Mouse (Mus musculus) heart, embryonic 11.5 days (tissue): ENCODE data around the gene Casp7. TPM values are rescaled to one million over a fixed set of nuclear protein-coding genes. Genes with fewer than 3 reads are reported as not detected.

Experiments
- ATAC-seq: fragments of 200-750 bp; cut with Nextera tagmentation; replicated peaks from 2 replicates; pipeline ENCODE4 v1.8.0; 2017; ENCODE audit warnings: moderate library complexity; ENCODE audit not compliant: insufficient number of reproducible peaks, low FRiP score, low TSS enrichment
- H3K27ac ChIP-seq: fragments of 300-500 bp; sonication (generic); 2 replicates; pipeline ENCODE4 v1.5.1; 2014; ENCODE audit warnings: mild to moderate bottlenecking, low read depth, low read length
- H3K27me3 ChIP-seq: fragments of 300-500 bp; sonication (generic); 2 replicates; pipeline ENCODE4 v1.6.1; 2014; ENCODE audit warnings: mild to moderate bottlenecking, low read length, mixed read lengths; ENCODE audit not compliant: control insufficient read depth, insufficient read depth
- H3K36me3 ChIP-seq: fragments of 300-500 bp; sonication (generic); 2 replicates; pipeline ENCODE4 v1.6.1; 2014; ENCODE audit warnings: mild to moderate bottlenecking, low read length, moderate library complexity, mixed read lengths; ENCODE audit not compliant: control insufficient read depth, insufficient read depth
- H3K4me1 ChIP-seq: fragments of 300-500 bp; sonication (generic); 2 replicates; pipeline ENCODE4 v1.6.1; 2014; ENCODE audit warnings: low read length; ENCODE audit not compliant: control insufficient read depth, insufficient read depth
- H3K4me2 ChIP-seq: fragments of 300-500 bp; sonication (generic); 2 replicates; pipeline ENCODE4 v1.6.1; 2014; ENCODE audit warnings: mild to moderate bottlenecking, moderate library complexity
- H3K4me3 ChIP-seq: fragments of 300-500 bp; sonication (generic); 2 replicates; pipeline ENCODE4 v1.5.1; 2014; ENCODE audit warnings: low read depth, low read length
- H3K9ac ChIP-seq: fragments of 300-500 bp; sonication (generic); 2 replicates; pipeline ENCODE4 v1.6.1; 2014; ENCODE audit warnings: mild to moderate bottlenecking, low read depth, low read length, moderate library complexity
- H3K9me3 ChIP-seq: fragments of 300-500 bp; sonication (generic); replicated peaks from 2 replicates; pipeline ENCODE4 v1.6.1; 2016; ENCODE audit warnings: low read length; ENCODE audit not compliant: control insufficient read depth
- WGBS: fragments of 180-500 bp; shearing (Covaris S2); extraction: QIAGEN DNeasy Blood & Tissue Kit; methylation state at CpG from one replicate; pipeline ENCODE4 v1.1.7; 2014; ENCODE audit not compliant: insufficient replicate concordance; 5-methylcytosine and 5-hydroxymethylcytosine counted together
- polyA plus RNA-seq: library from polyadenylated mRNA; unstranded; fragments of >200 nt; fragmentation: Nextera tagmentation; extraction: Ambion mirVana; gene quantifications from 2 replicates; pipeline ENCODE4 v1.2.1, GENCODE M21; 2014

The Casp7 gene
- polyA plus RNA-seq, 1 experiment from 2014 or later, result 27.3 TPM

DNA sequence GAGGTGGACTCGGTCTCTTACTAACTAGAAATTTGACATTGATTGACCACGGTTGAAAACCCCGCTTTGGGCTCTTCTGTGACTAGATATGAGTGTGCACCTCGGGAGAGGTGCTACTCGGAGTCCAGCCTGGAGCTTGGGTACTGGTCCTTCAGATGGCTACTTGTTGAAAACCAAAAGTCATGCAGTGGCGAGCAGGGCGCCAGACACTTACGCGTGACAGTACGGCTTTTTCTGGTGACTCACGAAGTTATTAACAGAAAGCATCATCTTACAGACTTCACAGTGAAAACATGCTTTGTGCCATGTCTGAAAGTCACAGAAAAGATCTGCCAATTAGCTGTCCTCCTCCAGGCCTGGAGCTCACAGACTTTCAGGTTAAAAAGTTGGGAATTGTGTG, 7.8 kb upstream of the Casp7 start:
- H3K4me3 ChIP-seq, result peak overlapping the region; percentile 33
- H3K27ac ChIP-seq, result peak overlapping the region; percentile 54; the same call in 1 of the 2 replicates
- no peak for ATAC-seq
- H3K4me2 ChIP-seq, result peak overlapping the region; percentile 54
- peaks cover 13% of the 10 kb centered on the region for H3K4me1 ChIP-seq
- no peaks in the 10 kb centered on the region for H3K9me3 ChIP-seq
- 81% methylated on average over 11 of the region's 11 CpGs for WGBS
- no peaks in the 10 kb centered on the region for H3K36me3 ChIP-seq
- no peaks in the 10 kb centered on the region for H3K27me3 ChIP-seq
- 0 out of 2 replicates have a peak overlapping the region, but pooled peaks have one; percentile 18 for H3K9ac ChIP-seq

DNA sequence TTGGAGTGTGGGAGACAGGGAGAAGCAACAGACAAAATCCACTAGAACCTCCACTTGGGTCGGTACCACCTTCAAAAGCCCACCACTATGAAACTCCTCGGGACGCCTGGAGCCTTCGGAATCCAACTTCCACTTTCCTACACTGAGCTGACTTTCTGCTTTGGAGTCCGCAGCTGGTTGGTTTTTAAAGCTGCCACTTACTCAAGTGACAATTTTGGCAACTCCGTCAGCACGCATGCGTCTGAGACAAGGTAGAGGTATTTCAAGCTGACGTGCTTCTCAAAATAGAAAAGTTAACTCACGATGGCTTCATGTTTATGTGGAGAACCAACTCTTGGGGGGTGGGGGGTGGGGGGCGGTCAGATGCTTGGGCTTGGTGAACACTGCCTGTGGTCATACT, 7.0 kb upstream of the Casp7 start, which contains the start of gene Nrap:
TSS of gene Nrap (minus strand) at position 159 of the 400 bp plus-strand sequence.
- no peaks in the 10 kb centered on the region for H3K36me3 ChIP-seq
- WGBS, result 59% methylated on average over 11 of the region's 11 CpGs
- H3K27ac ChIP-seq, result peak within 1 kb of the TSS; percentile 54
- H3K9me3 ChIP-seq, result no peaks in the 10 kb centered on the region
- no peaks in the 10 kb centered on the region for H3K27me3 ChIP-seq
- H3K9ac ChIP-seq, result 0 out of 2 replicates have a peak within 1 kb of the TSS, but pooled peaks have one; percentile 18
- peak within 1 kb of the TSS; percentile 54 for H3K4me2 ChIP-seq
- H3K4me3 ChIP-seq, result peak within 1 kb of the TSS; percentile 33
- H3K4me1 ChIP-seq, result peaks cover 13% of the 10 kb centered on the region
- no peak for ATAC-seq

DNA sequence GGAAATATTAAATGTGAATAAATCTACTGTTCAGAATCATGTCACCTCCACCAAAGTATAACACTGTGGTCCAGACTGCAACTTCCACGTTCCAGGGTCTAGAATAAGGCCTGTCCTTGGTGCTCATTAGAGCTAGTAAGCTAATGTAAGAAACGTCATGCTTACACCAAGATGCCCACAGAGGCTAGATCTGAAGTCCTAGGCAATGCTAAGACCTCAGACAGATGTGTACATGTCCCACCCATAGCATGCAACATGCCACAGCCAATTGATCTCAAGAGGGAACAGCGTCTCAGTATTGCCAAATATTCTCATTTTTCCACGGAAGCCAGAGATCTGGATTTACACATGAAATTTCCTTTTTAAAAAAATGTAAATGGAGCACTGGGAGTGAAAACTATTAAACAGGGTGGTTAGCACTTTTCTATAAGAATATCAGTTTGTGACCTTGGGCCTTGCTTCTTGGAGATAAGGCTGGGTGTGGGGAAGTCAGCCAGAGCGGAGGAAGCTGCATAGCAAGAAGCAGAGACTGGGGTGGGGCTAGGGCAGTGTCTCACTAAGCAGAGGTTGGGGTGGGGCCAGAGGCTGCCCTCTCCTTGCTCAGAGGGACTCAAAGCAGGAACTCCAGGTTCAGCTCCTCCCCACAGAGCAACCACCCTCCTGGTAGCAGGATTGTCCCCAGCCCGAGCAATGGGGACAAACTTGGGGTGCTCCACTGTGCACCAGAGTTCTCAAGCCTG, 5.5 kb upstream of the Casp7 start:
- H3K36me3 ChIP-seq, result no peaks in the 10 kb centered on the region
- peak overlapping the region; percentile 64; the same call in 1 of the 2 replicates for H3K27ac ChIP-seq
- 67% methylated on average over 6 of the region's 6 CpGs for WGBS
- no peak overlapping the region for H3K9ac ChIP-seq
- H3K9me3 ChIP-seq, result no peaks in the 10 kb centered on the region
- ATAC-seq, result peak; percentile 84
- no peak overlapping the region for H3K4me2 ChIP-seq
- no peaks in the 10 kb centered on the region for H3K27me3 ChIP-seq
- no peak overlapping the region for H3K4me3 ChIP-seq
- peaks cover 13% of the 10 kb centered on the region for H3K4me1 ChIP-seq

DNA sequence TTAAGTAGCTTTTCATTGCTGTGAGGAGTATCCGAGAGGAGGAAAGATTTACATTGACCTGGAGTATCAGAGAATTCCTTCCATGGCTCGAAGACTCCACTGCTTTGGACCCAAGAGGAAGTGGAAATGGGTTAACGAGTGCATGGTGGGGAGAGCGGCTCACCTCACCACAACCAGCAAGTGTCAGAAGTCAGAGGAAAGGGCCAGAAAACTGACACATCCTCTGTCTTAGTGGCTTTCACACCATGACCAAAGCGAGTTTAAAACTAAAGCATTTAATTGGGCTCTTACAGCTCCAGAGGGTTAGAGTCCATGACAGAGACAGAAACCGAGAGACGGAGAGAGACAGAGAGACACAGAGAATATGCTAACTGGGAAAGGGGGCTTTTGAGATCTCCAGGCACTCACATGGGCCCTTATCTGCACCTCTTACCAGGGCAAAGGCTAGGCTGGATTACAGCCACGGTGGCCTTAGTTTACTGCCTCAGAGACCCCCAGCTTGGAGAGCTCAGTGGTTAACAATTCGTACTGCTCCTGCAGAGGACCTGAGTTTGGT, 3.5 kb upstream of the Casp7 start:
- no peaks in the 10 kb centered on the region for H3K36me3 ChIP-seq
- no peak overlapping the region for H3K4me2 ChIP-seq
- H3K9ac ChIP-seq, result no peak overlapping the region
- H3K9me3 ChIP-seq, result no peaks in the 10 kb centered on the region
- H3K4me1 ChIP-seq, result peaks cover 21% of the 10 kb centered on the region
- WGBS, result 76% methylated on average over 9 of the region's 9 CpGs
- H3K4me3 ChIP-seq, result no peak overlapping the region
- H3K27me3 ChIP-seq, result no peaks in the 10 kb centered on the region
- H3K27ac ChIP-seq, result no peak overlapping the region
- ATAC-seq, result no peak

DNA sequence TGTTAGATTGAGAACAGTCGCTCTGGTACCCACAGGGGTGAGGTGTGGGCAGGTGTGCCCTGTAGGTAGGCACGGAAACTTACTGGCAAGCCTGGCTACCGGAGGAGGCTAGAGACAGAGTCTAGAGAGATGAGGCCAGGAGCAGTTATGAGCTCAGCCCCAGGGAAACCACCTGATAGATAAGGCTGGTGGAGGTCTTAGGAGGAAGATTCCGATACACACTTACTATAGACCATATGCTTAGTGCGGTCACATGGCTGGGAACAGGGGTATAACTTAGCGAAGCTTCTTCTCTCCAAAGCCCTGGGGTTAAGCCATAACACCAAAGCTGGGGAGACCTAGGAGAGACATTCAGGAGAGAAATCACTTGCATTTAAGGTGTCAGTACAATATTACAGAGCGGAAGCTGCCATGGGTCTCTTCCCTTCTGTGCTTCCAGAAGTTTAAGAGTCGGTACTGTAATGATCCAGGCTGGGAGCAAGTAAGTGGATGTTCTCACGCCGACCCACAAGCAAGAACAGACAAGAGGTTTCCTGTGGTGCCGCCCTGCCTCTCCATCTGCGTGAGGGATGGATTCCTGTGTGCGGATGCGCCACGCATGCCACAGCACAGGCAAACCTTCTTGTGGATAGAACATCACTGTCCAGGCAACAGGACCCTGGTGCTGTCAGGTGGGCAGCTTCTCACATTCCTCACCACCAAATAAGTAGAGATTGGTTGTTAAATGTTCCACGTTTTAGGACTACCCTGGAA, 1.6 kb upstream of the Casp7 start:
- peaks cover 21% of the 10 kb centered on the region for H3K4me1 ChIP-seq
- no peak overlapping the region for H3K4me3 ChIP-seq
- H3K27ac ChIP-seq, result no peak overlapping the region
- no peaks in the 10 kb centered on the region for H3K9me3 ChIP-seq
- H3K9ac ChIP-seq, result no peak overlapping the region
- H3K4me2 ChIP-seq, result no peak overlapping the region
- WGBS, result 79% methylated on average over 16 of the region's 16 CpGs
- no peaks in the 10 kb centered on the region for H3K27me3 ChIP-seq
- no peak for ATAC-seq
- no peaks in the 10 kb centered on the region for H3K36me3 ChIP-seq

GRCm38 (mm10) chr19:56396227-56396626, 702 bp upstream of the Casp7 start:
- no peak for ATAC-seq
- Histone ChIP-seq H3K4me3 (peak overlapping the region; percentile 66; the same call in 1 of the 2 replicates), H3K36me3 (no peaks in the 10 kb centered on the region), H3K4me1 (peaks cover 17% of the 10 kb centered on the region; the same call in 1 of the 2 replicates), H3K27me3 (no peaks in the 10 kb centered on the region), H3K9ac (peak overlapping the region; percentile 91), H3K4me2 (peak overlapping the region; percentile 94), H3K9me3 (no peaks in the 10 kb centered on the region), H3K27ac (no peak overlapping the region)
- WGBS, result 39% methylated on average over 12 of the region's 12 CpGs

DNA sequence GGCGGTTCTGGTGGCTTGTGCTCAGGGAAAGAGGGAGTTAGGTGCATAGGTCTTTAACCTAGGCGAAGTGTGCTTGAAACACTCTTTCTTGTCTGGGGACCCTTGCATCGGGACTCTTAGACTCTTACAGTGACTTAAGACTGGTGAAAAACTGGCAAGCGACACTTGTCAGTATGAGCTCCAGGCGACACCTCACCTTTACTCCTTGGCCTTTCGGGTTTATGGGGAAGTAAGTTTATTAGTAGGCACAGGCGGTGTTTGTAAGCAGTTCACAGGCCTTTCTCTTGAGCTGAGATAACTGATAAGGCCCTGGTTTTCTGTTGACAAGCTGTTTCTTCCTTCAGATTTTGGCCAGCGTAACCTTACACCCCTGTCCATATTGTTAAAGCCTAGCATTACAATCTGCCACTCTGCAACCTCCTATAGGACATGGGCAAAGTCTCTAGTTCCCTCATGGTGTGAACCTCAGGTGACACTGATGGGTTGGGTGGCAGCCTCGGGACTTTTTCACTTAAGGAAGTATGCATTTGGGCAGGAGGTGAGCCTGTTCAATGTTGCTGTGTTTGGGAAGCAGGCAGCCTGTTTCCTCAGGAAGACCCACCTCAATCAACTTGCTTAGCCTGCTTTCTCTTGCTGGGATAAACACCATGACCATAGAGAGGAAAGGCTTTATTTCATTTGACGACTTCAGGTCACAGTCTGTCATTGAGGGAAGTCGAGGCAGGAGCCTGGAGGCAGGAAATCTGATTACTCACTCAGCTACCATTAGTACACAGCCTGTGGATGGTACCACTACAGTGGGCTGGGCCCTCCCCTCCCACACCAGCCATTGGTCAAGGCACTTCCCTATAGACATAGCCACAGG, 966 bp downstream of the Casp7 start:
- Histone ChIP-seq H3K27ac (peak overlapping the region; percentile 18), H3K4me3 (peak overlapping the region; percentile 66), H3K9me3 (no peaks in the 10 kb centered on the region), H3K27me3 (no peaks in the 10 kb centered on the region), H3K4me2 (peak overlapping the region; percentile 94), H3K9ac (peak overlapping the region; percentile 91), H3K4me1 (peaks cover 11% of the 10 kb centered on the region; the same call in 1 of the 2 replicates), H3K36me3 (no peaks in the 10 kb centered on the region)
- WGBS, result 44% methylated on average over 11 of the region's 11 CpGs
- ATAC-seq, result no peak

- Histone ChIP-seq H3K36me3 (no peaks in the 10 kb centered on the region), H3K9me3 (no peaks in the 10 kb centered on the region), H3K4me3 (no peak overlapping the region), H3K4me2 (no peak overlapping the region), H3K9ac (no peak overlapping the region), H3K4me1 (peaks cover 10% of the 10 kb centered on the region; the same call in 1 of the 2 replicates), H3K27ac (no peak overlapping the region), H3K27me3 (no peaks in the 10 kb centered on the region)
- ATAC-seq, result no peak
Observed at GRCm38 (mm10) chr19:56398528-56398795, 1.5 kb downstream of the Casp7 start.
